Mouse (Mus musculus) neural tube, embryonic 11.5 days (tissue): ENCODE data around the gene Pp2d1. TPM values are rescaled to one million over a fixed set of nuclear protein-coding genes. Genes with fewer than 3 reads are reported as not detected.

Experiments used
- ATAC-seq: fragments of 200-750 bp; cut with Nextera tagmentation; 2 replicates; pipeline ENCODE4 v1.8.0; 2017; ENCODE audit warnings: moderate number of reproducible peaks, mild to moderate bottlenecking, moderate TSS enrichment, moderate library complexity; ENCODE audit not compliant: insufficient read depth, low FRiP score, low TSS enrichment
- DNase-seq: peaks from one replicate; pipeline ENCODE4 v3.0.0-alpha.2; 2015; ENCODE audit warnings: low spot score
- H3K27ac ChIP-seq: fragments of 300-500 bp; sonication (generic); 2 replicates; pipeline ENCODE4 v1.5.1; 2014; ENCODE audit warnings: low read depth, mild to moderate bottlenecking, low read length
- H3K27me3 ChIP-seq: fragments of 300-500 bp; sonication (generic); 2 replicates; pipeline ENCODE4 v1.6.1; 2014; ENCODE audit warnings: mild to moderate bottlenecking, low read length, mixed read lengths; ENCODE audit not compliant: control insufficient read depth, insufficient read depth
- H3K36me3 ChIP-seq: fragments of 300-500 bp; sonication (generic); 2 replicates; pipeline ENCODE4 v1.6.1; 2014; ENCODE audit warnings: mild to moderate bottlenecking, low read length, moderate library complexity, mixed read lengths; ENCODE audit not compliant: control insufficient read depth, insufficient read depth
- H3K4me1 ChIP-seq: fragments of 300-500 bp; sonication (generic); 2 replicates; pipeline ENCODE4 v1.6.1; 2014; ENCODE audit warnings: low read length, mixed read lengths; ENCODE audit not compliant: control insufficient read depth, insufficient read depth
- H3K4me2 ChIP-seq: fragments of 300-500 bp; sonication (generic); 2 replicates; pipeline ENCODE4 v1.6.1; 2014; ENCODE audit warnings: low read depth, mild to moderate bottlenecking, moderate library complexity
- H3K4me3 ChIP-seq: fragments of 300-500 bp; sonication (generic); 2 replicates; pipeline ENCODE4 v1.5.1; 2014; ENCODE audit warnings: low read depth, low read length
- H3K9ac ChIP-seq: fragments of 300-500 bp; sonication (generic); 2 replicates; pipeline ENCODE4 v1.6.1; 2014; ENCODE audit warnings: mild to moderate bottlenecking, low read length
- H3K9me3 ChIP-seq: fragments of 300-500 bp; sonication (generic); 2 replicates; pipeline ENCODE4 v1.6.1; 2016; ENCODE audit warnings: low read length; ENCODE audit not compliant: control insufficient read depth
- WGBS: fragments of 180-500 bp; shearing (Covaris S2); extraction: QIAGEN DNeasy Blood & Tissue Kit; methylation state at CpG from one replicate; pipeline ENCODE4 v1.1.7; 2014; 5-methylcytosine and 5-hydroxymethylcytosine counted together
- polyA plus RNA-seq: library from polyadenylated mRNA; unstranded; fragments of >200 nt; fragmentation: Nextera tagmentation; extraction: Ambion mirVana; gene quantifications from 2 replicates; pipeline ENCODE4 v1.2.1, GENCODE M21; 2014

The Pp2d1 gene
- polyA plus RNA-seq, 1 experiment from 2014 or later, result 0.69 TPM

DNA sequence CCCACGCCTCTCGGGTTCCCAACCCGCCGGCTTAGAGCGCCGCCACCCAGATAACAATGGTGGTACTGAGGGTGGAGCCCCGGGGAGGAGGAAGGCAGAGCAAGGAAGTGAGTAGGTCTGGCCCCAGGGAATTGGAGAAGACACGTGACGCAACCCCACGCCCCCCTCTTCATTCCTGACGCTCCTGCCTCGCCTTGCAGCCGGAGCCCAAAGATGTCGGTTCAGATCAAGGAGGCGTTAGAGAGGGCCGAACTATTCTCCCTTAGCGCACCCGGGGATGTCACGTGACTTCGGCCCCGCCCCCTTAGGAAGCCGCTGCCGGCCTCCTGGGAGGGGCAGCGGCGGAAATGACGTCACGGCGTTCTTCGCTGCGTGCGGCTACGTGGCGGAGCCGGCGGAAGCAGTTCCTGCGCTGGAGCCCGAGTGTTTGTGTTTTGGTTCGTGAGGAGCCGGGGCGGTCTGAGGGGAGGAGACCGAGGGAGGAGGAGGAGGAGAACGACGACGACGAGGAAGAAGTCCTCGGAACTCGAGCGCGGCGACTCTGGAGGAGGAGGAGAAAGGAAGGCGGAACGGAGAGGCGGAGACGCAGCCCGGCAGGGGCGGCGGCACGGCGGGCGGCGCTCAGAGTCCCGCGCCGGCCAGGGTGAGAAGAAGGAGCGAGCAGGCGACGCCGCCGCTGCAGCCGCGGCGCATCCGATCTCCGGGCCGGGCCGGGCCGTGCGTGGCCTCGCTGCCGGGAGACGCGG, 60.2 kb downstream of the Pp2d1 start, which contains the start of gene Rab5a:
Gene Rab5a, plus strand, starts transcription at position 377 of the 746 bp plus-strand sequence.
- Histone ChIP-seq H3K4me3 (peak within 1 kb of the TSS; percentile 97), H3K27ac (peak within 1 kb of the TSS; percentile 95), H3K36me3 (no peaks in the 10 kb centered on the region), H3K9ac (peak within 1 kb of the TSS; percentile 89), H3K4me2 (peak within 1 kb of the TSS; percentile 66), H3K27me3 (no peaks in the 10 kb centered on the region), H3K9me3 (no peaks in the 10 kb centered on the region), H3K4me1 (peaks cover 12% of the 10 kb centered on the region)
- DNase-seq (peak; percentile 99), ATAC-seq (peak; percentile 97)
- WGBS, result under 1% methylated on average over 56 of the region's 82 CpGs

DNA sequence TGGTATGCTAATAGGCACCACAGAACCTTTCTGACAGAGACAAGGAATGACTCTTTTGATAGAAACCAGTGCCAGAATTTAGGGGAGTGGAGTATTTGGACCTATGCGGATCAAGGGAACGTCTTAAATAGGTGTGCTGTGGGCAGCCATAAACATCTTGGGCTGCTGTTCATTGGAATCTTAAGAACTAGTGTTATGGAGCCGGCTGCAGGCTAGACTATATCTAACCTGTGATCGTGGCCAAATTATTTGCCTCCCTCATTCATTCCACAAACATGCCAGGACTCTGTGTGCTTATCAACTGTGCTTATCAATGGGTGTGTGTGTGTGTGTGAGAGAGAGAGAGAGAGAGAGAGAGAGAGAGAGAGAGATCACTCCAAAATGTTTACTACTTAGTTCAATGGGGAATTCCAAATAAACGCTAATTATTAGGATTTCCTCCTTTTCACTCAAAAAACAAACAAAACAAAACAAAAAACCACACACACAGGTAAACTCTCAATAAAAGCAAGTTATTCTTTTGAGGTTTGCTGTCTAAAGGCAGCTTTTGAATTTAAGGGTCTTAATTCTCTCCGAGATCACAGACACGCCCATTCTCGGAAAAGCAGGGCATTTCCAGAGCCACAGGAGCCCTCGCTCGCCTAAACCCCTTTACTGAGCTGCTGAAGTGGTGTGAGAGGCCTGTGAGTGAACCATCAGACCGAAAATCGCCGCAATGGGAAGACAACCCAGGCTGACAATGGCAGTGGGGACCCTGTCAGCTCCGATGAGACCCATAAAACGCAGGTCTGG, 61.0 kb downstream of the Pp2d1 start:
- H3K27ac ChIP-seq, result peak overlapping the region; percentile 95
- WGBS, result 8% methylated on average over 15 of the region's 15 CpGs
- no peak for DNase-seq

DNA sequence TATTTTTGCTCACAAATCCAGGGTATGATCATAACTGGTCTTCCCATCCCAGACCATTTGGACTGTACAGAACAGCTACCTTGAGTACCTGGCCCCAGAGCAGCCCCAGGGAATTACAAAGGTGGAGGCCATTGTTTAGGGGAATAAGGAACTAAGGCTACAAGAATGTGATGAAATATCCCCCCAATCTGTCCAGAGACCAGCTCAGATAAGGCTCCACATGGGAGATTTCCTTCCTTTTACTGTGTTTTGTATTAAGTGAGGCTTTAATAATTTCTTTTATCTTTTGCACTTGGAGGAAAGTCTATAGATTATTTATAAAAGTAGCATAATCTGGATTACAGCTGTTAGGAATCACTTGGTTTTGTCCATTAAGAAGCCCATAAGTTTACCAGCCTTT, 70.6 kb downstream of the Pp2d1 start:
- no peaks in the 10 kb centered on the region for H3K36me3 ChIP-seq
- no peak overlapping the region for H3K4me3 ChIP-seq
- no peak overlapping the region for H3K4me2 ChIP-seq
- no peaks in the 10 kb centered on the region for H3K9me3 ChIP-seq
- DNase-seq, result no peak
- no peak for ATAC-seq
- no peak overlapping the region for H3K27ac ChIP-seq
- no peaks in the 10 kb centered on the region for H3K4me1 ChIP-seq
- H3K9ac ChIP-seq, result no peak overlapping the region
- no peaks in the 10 kb centered on the region for H3K27me3 ChIP-seq

More for the DNA sequence above, 61.0 kb downstream of the Pp2d1 start:
- no peaks in the 10 kb centered on the region for H3K36me3 ChIP-seq
- peaks cover 12% of the 10 kb centered on the region for H3K4me1 ChIP-seq
- ATAC-seq, result no peak
- peak overlapping the region; percentile 89 for H3K9ac ChIP-seq
- H3K4me3 ChIP-seq, result peak overlapping the region; percentile 97
- no peaks in the 10 kb centered on the region for H3K27me3 ChIP-seq
- H3K4me2 ChIP-seq, result peak overlapping the region; percentile 66
- no peaks in the 10 kb centered on the region for H3K9me3 ChIP-seq

DNA sequence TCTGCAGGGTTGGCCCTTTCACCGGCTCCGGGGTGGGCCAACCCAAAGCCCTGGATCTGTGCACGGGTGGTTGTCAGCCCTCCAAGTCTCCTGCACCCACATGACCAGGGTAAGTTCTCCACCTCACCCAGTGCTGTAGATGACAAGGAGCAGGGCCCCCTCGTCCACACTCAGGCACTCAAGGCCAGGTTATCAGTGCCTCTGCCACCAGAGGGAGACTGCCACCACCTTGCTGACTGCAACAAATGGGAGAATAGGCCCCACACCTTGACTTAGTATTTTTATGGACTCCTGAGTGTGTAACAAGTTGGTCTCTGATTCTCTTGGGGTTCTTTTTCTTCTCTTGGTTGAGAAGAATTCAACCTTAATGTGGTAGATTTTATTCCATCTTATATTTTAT, 73.7 kb downstream of the Pp2d1 start:
- no peaks in the 10 kb centered on the region for H3K36me3 ChIP-seq
- DNase-seq (no peak), ATAC-seq (no peak)
- H3K9ac ChIP-seq, result no peak overlapping the region
- WGBS, result 59% methylated on average over 4 of the region's 4 CpGs
- no peak overlapping the region for H3K4me2 ChIP-seq
- H3K27ac ChIP-seq, result no peak overlapping the region
- no peaks in the 10 kb centered on the region for H3K27me3 ChIP-seq
- H3K4me3 ChIP-seq, result no peak overlapping the region
- no peaks in the 10 kb centered on the region for H3K4me1 ChIP-seq
- no peaks in the 10 kb centered on the region for H3K9me3 ChIP-seq

DNA sequence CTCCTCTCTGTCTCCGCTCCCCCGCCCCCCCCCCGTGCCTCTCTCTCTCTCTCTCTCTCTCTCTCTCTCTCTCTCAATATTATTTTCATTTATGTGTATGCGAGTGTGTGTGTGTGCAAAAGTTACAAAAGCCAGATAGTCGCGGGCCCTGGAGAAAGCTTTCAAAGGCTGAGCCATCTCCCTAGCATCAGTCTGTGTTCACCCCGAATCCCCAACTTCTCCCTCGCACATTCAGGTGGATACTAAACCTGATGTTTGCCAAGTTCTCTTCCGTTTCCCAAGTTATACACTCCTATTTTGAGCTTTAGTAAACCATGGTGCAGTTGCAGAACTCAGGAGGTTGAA, 75.8 kb downstream of the Pp2d1 start:
- no peaks in the 10 kb centered on the region for H3K27me3 ChIP-seq
- H3K4me3 ChIP-seq, result peak overlapping the region; percentile 30
- H3K27ac ChIP-seq, result no peak overlapping the region
- no peak overlapping the region; the same call in 1 of the 2 replicates for H3K9ac ChIP-seq
- no peaks in the 10 kb centered on the region for H3K36me3 ChIP-seq
- no peaks in the 10 kb centered on the region for H3K9me3 ChIP-seq
- peak overlapping the region; percentile 36 for H3K4me2 ChIP-seq
- no peak for DNase-seq
- 25% methylated on average over 7 of the region's 9 CpGs for WGBS
- no peaks in the 10 kb centered on the region for H3K4me1 ChIP-seq
- peak; percentile 40; the same call in 1 of the 2 replicates for ATAC-seq

DNA sequence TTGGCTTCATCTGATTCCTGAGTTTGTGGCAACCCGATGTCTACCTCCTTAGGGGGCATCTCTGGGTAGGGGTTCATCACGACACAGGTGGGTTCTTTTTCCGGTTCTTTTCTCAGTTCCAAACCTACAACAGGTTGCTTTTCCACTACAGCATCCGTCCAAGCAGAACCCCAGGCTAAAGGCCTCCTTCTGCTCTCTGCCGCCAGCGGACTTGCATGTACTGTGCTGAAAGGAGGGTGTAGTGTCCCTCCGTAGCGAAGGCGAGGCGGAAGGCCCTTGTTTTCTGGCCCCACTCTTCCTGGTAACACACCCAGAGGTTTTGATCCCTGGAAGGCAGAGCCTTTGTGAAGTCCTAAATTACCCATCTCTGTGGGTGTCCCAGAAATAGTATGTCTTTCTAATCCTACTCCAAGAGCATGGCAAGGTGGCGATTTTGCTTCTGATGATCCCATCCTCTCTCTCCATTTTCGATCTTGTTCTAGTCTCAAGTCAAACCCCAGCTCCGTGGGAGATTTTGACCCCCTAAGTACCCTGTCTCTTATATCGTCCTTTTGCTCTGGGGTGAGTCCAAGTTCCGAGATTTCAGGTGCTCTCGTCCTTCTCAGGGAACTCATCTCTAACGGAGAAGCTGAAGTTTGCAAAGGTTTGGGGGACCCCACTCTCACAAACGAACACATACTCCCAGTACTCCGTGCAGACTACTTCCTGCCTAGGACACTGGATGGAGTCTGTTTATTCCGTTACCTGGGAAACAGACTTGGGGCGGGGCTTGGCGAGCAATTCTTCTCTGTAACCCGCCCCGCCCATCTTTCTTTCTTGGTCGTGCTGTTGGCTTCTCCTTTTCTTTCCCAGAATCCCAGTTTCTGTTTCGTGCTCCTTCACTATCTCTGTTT, 76.4 kb downstream of the Pp2d1 start, which contains the start of gene Efhb:
Gene Efhb, minus strand, starts transcription at position 719 of the 893 bp plus-strand sequence.
- Histone ChIP-seq H3K9me3 (no peaks in the 10 kb centered on the region), H3K4me2 (peak within 1 kb of the TSS; percentile 36), H3K4me3 (peak within 1 kb of the TSS; percentile 30), H3K36me3 (no peaks in the 10 kb centered on the region), H3K27me3 (no peaks in the 10 kb centered on the region), H3K4me1 (no peaks in the 10 kb centered on the region), H3K27ac (no peak within 1 kb of the TSS), H3K9ac (no peak within 1 kb of the TSS; the same call in 1 of the 2 replicates)
- peak; percentile 96 for ATAC-seq
- peak; percentile 86 for DNase-seq
- 21% methylated on average over 26 of the region's 26 CpGs for WGBS

Other genes with a start within 250 kb of the Pp2d1 start
- 0.34 and 0.45 TPM in 2 replicates for gene Efhb, start 76.1 kb downstream of the Pp2d1 start, polyA plus RNA-seq
- gene Rab5a, start 60.2 kb downstream of the Pp2d1 start, polyA plus RNA-seq, result 104 and 110 TPM in 2 replicates
- gene Kat2b, start 27.4 kb upstream of the Pp2d1 start, polyA plus RNA-seq, result 4.4 and 5.2 TPM in 2 replicates
- gene Sgo1, start 149.9 kb upstream of the Pp2d1 start, polyA plus RNA-seq, result 43.9 and 44.1 TPM in 2 replicates